Mouse (Mus musculus) CH12.LX (cell line): ENCODE data around the gene Pls1. TPM values are rescaled to one million over a fixed set of nuclear protein-coding genes. Genes with fewer than 3 reads are reported as not detected.

Experiments used
- DNase-seq: peaks from one replicate; pipeline ENCODE4 v3.0.0-alpha.2; 2013; ENCODE audit errors: extremely low read depth
- H3K27ac ChIP-seq: 2 replicates; pipeline ENCODE4 v1.5.1; 2012; ENCODE audit warnings: low read depth, mild to moderate bottlenecking, control low read depth, moderate library complexity; ENCODE audit not compliant: insufficient read depth
- H3K27me3 ChIP-seq: replicated peaks from 2 replicates; pipeline ENCODE3; 2012; ENCODE audit warnings: inconsistent platforms
- H3K36me3 ChIP-seq, 2 experiments: replicated peaks in 1 of 2; 2 replicates each; pipeline versions ENCODE3 to v1.6.1; 2012; ENCODE audit warnings: inconsistent platforms in 1 of 2, low read length in 1 of 2, mild to moderate bottlenecking in 1 of 2, mixed read lengths in 1 of 2, moderate library complexity in 1 of 2; ENCODE audit not compliant: control insufficient read depth in 1 of 2, insufficient read depth in 1 of 2
- H3K4me1 ChIP-seq, 2 experiments: 2 replicates each; pipeline ENCODE4 v1.6.1; 2012; ENCODE audit warnings: inconsistent platforms in 1 of 2, moderate library complexity in 1 of 2; ENCODE audit not compliant: insufficient read depth in 2 of 2, control insufficient read depth in 1 of 2
- H3K4me2 ChIP-seq: 2 replicates; pipeline ENCODE4 v1.6.1; 2012; ENCODE audit warnings: low read depth, mild to moderate bottlenecking, control low read depth; ENCODE audit not compliant: poor library complexity, insufficient read depth, severe bottlenecking
- H3K4me3 ChIP-seq, 3 experiments: fragments of 150-350 bp in 1 of 3; sonication (generic) in 1 of 3; replicated peaks in 1 of 3; 2 replicates each; pipeline versions ENCODE3 to v1.5.1; 2011 to 2012; ENCODE audit warnings: low read depth in 2 of 3, low read length in 2 of 3, mild to moderate bottlenecking in 2 of 3, moderate library complexity in 2 of 3, control low read depth in 1 of 3, improper control_type of control experiment in 1 of 3, inconsistent platforms in 1 of 3, mixed read lengths in 1 of 3; ENCODE audit not compliant: poor library complexity in 1 of 3
- H3K79me2 ChIP-seq: replicated peaks from 2 replicates; pipeline ENCODE4 v1.6.1; 2012; ENCODE audit warnings: mild to moderate bottlenecking, moderate library complexity; ENCODE audit not compliant: control insufficient read depth, poor library complexity, insufficient read depth, severe bottlenecking; ENCODE audit errors: extremely low read depth
- H3K9ac ChIP-seq: 2 replicates; pipeline ENCODE4 v1.6.1; 2012; ENCODE audit warnings: low read depth, mild to moderate bottlenecking, control low read depth, moderate library complexity; ENCODE audit not compliant: insufficient read depth
- H3K9me3 ChIP-seq: replicated peaks from 2 replicates; pipeline ENCODE3; 2012; ENCODE audit warnings: low read length, inconsistent platforms, mixed read lengths
- BHLHE40 ChIP-seq: IDR thresholded peaks from 2 replicates; pipeline ENCODE4 v1.6.1; 2011; ENCODE audit warnings: mild to moderate bottlenecking, low read depth, low read length, improper control_type of control experiment
- CTCF ChIP-seq, 2 experiments: IDR thresholded peaks in 1 of 2; conservative IDR thresholded peaks in 1 of 2; 2 replicates each; pipeline ENCODE4 v1.5.1; 2011 to 2012; ENCODE audit warnings: low read depth in 2 of 2, low read length in 2 of 2, improper control_type of control experiment in 1 of 2, inconsistent platforms in 1 of 2, mild to moderate bottlenecking in 1 of 2, moderate library complexity in 1 of 2
- EP300 ChIP-seq: IDR thresholded peaks from 2 replicates; pipeline ENCODE4 v1.6.1; 2011; ENCODE audit warnings: low read length, improper control_type of control experiment
- IRF4 ChIP-seq: IDR thresholded peaks from 2 replicates; pipeline ENCODE4 v1.6.1; 2014; ENCODE audit warnings: low read depth, mild to moderate bottlenecking, inconsistent platforms, low read length, improper control_type of control experiment
- JUN ChIP-seq: IDR thresholded peaks from 2 replicates; pipeline ENCODE4 v1.6.1; 2011; ENCODE audit warnings: low read depth, mild to moderate bottlenecking, low read length, improper control_type of control experiment, moderate library complexity; ENCODE audit not compliant: insufficient read depth
- JUND ChIP-seq: conservative IDR thresholded peaks from 2 replicates; pipeline ENCODE4 v1.6.1; 2011; ENCODE audit warnings: low read depth, low read length, improper control_type of control experiment
- KAT2A ChIP-seq: IDR thresholded peaks from 2 replicates; pipeline ENCODE4 v1.6.1; 2012; ENCODE audit warnings: low read length, improper control_type of control experiment, inconsistent platforms; ENCODE audit not compliant: insufficient replicate concordance
- MAFK ChIP-seq: IDR thresholded peaks from 2 replicates; pipeline ENCODE4 v1.6.1; 2011; ENCODE audit warnings: low read length, improper control_type of control experiment; ENCODE audit not compliant: insufficient replicate concordance
- MAZ ChIP-seq: IDR thresholded peaks from 2 replicates; pipeline ENCODE4 v1.6.1; 2012; ENCODE audit warnings: low read depth, mild to moderate bottlenecking, inconsistent platforms, low read length, improper control_type of control experiment, moderate library complexity
- MEF2A ChIP-seq: IDR thresholded peaks from 2 replicates; pipeline ENCODE4 v1.6.1; 2014; ENCODE audit warnings: low read depth, mild to moderate bottlenecking, inconsistent platforms, low read length, improper control_type of control experiment, borderline replicate concordance
- MYC ChIP-seq: IDR thresholded peaks from 2 replicates; pipeline ENCODE4 v1.6.1; 2011; ENCODE audit warnings: low read depth, mild to moderate bottlenecking, improper control_type of control experiment, low read length
- NRF1 ChIP-seq: IDR thresholded peaks from 2 replicates; pipeline ENCODE4 v1.6.1; 2014; ENCODE audit warnings: low read depth, mild to moderate bottlenecking, inconsistent platforms, low read length, improper control_type of control experiment, moderate library complexity
- TCF12 ChIP-seq: IDR thresholded peaks from 2 replicates; pipeline ENCODE4 v1.6.1; 2014; ENCODE audit warnings: low read depth, mild to moderate bottlenecking, inconsistent platforms, low read length, improper control_type of control experiment
- ZMIZ1 ChIP-seq: IDR thresholded peaks from 2 replicates; pipeline ENCODE4 v1.6.1; 2012; ENCODE audit warnings: low read depth, mild to moderate bottlenecking, inconsistent platforms, low read length, improper control_type of control experiment
- ZNF384 ChIP-seq: IDR thresholded peaks from 2 replicates; pipeline ENCODE4 v1.6.1; 2012; ENCODE audit warnings: low read depth, low read length, improper control_type of control experiment, inconsistent platforms
- dilution Hi-C: fragments of 300-500 bp; cut with MboI; formaldehyde crosslinking; loops from 2 replicates; pipeline ENCODE4 v1.14.3; 2020; ENCODE audit warnings: low sequenced_read_pairs; ENCODE audit not compliant: extremely low pct_unique_long_range_greater_than_20kb, extremely low pct_ligation_motif_present
- in situ Hi-C: fragments of 300-500 bp; cut with MboI; formaldehyde crosslinking; loops from 3 replicates; pipeline ENCODE4 v1.14.3; 2019; ENCODE audit warnings: low sequenced_read_pairs, low pct_ligation_motif_present, low pct_unique_long_range_greater_than_20kb, mixed read lengths
- polyA plus RNA-seq: library from polyadenylated mRNA; unstranded; fragments of >175 nt; gene quantifications from 2 replicates; pipeline ENCODE4 v1.2.1, GENCODE M21; 2012; ENCODE audit warnings: low read depth; ENCODE audit not compliant: insufficient read length
- total RNA-seq, 2 experiments: library from RNA; depleted of rRNA; stranded (reverse); fragments of 300-350 nt in 1 of 2; fragments of >200 nt in 1 of 2; gene quantifications; 2 replicates each; pipeline ENCODE4 v1.2.3; 2012 to 2014

The Pls1 gene
- total RNA-seq (2012; rRNA removed) (0.08 TPM in 2 replicates), total RNA-seq (2014; rRNA removed) (0.34 and 0.56 TPM in 2 replicates), polyA plus RNA-seq (0.18 and 0.40 TPM in 2 replicates)

DNA sequence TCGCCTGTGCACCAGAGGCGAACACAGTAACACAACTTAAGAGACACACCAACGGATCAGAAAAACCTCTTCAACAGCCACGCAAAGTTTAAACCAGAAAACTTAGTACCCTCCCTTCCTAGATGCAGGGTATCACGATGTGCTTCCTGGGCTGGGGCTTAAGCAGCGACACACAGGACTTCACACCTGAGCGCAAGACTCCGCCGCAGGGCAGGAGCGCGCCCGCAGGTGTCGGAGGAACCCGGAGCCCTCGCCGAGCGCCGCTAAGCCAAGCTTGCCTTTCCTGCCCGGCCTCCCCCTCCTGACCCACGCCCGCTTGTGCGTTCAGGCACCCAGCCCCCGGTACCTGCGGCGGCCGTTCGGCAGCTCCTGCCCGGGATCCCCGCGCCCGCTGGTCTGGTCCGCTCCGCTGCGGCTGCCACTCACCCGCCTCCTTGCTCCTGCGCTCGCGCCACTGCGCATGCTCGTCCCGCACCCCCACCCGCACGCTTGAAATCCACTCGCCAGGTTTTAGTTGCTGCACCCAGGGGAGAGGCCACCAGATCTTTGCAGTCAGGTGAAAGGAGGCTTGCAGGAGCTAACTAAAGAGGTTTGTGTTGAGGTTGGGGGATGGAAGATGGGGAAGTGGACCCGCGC, at the start of gene Pls1:
Gene Pls1, minus strand, starts transcription at position 487 of the 636 bp plus-strand sequence.
- Histone ChIP-seq H3K9ac (no peak within 1 kb of the TSS), H3K4me3 (peak within 1 kb of the TSS in 2 of 3 experiments; percentile 26 to 58), H3K27ac (no peak within 1 kb of the TSS), H3K4me1 (peaks cover 0 to under 1% of the 10 kb centered on the region in 2 experiments; a peak in 1 of 4 replicates), H3K27me3 (peaks cover 2% of the 10 kb centered on the region), H3K36me3 (no peaks in the 10 kb centered on the region), H3K9me3 (no peaks in the 10 kb centered on the region), H3K79me2 (no peaks in the 10 kb centered on the region), H3K4me2 (peak within 1 kb of the TSS; percentile 84)
- peak; percentile 92 for TF ChIP-seq NRF1
- no peak for TF ChIP-seq MAZ
- in situ Hi-C loops (loop anchor here (10.0 to 25.0 kb wide), 2 partner anchors 60 to 158 kb away; no protein-coding TSS in a partner anchor), dilution Hi-C loops (no loop called here)
- DNase-seq = peak; percentile 36

DNA sequence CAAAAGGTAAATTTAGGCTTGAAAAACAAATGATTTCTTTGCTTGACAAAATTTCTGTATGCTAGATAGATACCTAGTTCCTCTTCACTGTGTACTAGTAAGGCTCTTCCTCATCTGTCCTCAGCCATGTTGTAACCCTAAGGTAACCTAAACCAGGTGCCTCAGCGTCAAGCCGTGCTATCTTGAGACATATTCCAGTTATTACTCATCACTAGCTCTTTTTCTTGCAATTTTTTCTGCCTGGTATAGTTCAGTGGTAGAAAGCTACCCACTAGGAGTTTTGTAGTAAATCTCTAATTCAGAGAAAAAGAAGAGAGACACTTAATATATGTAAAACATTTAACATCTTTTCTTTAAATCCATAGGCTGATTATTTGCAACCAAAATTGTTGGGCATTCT, 37.6 kb upstream of the Pls1 start:
- H3K9ac ChIP-seq = no peak overlapping the region
- H3K4me1 ChIP-seq = peaks cover 0 to 16% of the 10 kb centered on the region in 2 experiments; a peak in 1 of 4 replicates
- no peak overlapping the region for H3K4me3 ChIP-seq
- no peaks in the 10 kb centered on the region for H3K9me3 ChIP-seq
- H3K27ac ChIP-seq = no peak overlapping the region
- peaks cover 11 to 58% of the 10 kb centered on the region in 2 experiments for H3K36me3 ChIP-seq
- no peaks in the 10 kb centered on the region for H3K27me3 ChIP-seq
- dilution Hi-C loops = no loop called here
- H3K79me2 ChIP-seq = no peaks in the 10 kb centered on the region
- no peak for TF ChIP-seq MYC
- peak; percentile 88 for TF ChIP-seq IRF4
- TF ChIP-seq BHLHE40 = no peak
- TF ChIP-seq KAT2A = no peak
- TF ChIP-seq JUND = peak; percentile 93
- peak; percentile 60 for TF ChIP-seq EP300
- 0 out of 2 replicates have a peak, but pooled peaks have one; percentile 31 for TF ChIP-seq MEF2A
- peak; percentile 54 for TF ChIP-seq ZNF384
- TF ChIP-seq JUN = peak; percentile 56; the same call in 1 of the 2 replicates
- TF ChIP-seq CTCF (conservative IDR thresholded peaks at IDR 0.05 in 1 of 2, IDR thresholded peaks at IDR 0.05 in 1 of 2; ENCODE audit: low read depth in 2 of 2, low read length in 2 of 2) = no peak
- no peak for TF ChIP-seq TCF12
- TF ChIP-seq MAFK = no peak
- TF ChIP-seq ZMIZ1 = no peak
- DNase-seq = peak; percentile 57
- 0 out of 2 replicates have a peak overlapping the region, but pooled peaks have one; percentile 24 for H3K4me2 ChIP-seq
- in situ Hi-C loops = no loop called here
